Mouse (Mus musculus) spleen, adult 18-20 months (tissue): ENCODE measurements around the gene Gzme.
"Not testable (repeated sequence)": the region's sequence is repeated elsewhere in the genome, so short reads cannot be mapped to it uniquely, and the experiment has no call there.

Experiments used
- DNase-seq, 2 experiments: peaks; one replicate each; pipeline ENCODE4 v3.0.0; 2022; ENCODE audit warnings: mixed read lengths in 2 of 2

Gene Gzme

GRCm38 (mm10) chr14:56120525-56120924 lies at the start of gene Gzme:
Gene Gzme, minus strand, starts transcription at chr14:56120625.
- no peak for DNase-seq

DNA sequence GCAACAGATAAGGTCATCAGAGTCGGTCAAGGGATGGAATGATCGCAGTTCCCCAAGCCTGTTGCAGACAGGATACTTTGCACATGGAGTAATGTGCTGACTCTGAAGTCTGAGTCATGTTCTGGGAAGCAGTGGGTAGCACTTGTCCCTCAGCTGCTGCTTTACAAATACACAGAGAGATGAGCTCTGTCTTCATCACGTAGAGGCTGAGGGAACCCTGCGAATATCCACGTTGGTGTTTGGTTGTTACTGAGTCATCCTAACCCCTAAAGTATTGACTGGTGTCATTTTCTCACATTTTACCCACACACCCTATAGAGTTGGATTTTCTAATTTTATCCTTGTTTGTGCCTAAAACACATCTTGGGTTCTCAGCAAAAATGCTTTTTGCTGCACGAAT lies 47.6 kb upstream of the Gzme start:
- no peak for DNase-seq

GRCm38 (mm10) chr14:56162109-56162508 lies 41.7 kb upstream of the Gzme start:
- no peak for DNase-seq

DNA sequence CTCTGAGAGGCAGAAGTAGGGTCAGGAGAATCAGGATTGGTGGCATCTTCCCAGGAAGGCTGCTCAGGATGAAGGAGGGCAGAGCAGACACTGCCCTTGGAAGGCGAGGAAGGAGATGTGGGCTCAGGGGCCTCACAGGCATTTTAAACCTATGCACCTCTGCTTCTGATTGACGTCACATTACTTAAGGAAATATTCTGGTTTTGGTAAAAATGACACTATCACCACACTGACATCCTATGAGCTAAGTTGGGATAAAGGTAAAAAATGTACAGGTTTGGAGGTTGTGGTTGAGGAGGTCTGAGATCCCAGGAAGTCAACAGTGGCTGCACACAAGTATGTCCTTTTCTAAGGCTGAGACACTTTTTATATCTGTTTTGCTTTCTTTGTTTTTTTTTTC lies 39.1 kb upstream of the Gzme start, which contains the start of gene Gzmg:
Gzmg (minus strand) TSS at position 101 of the 400 bp plus-strand sequence.
- not testable (repeated sequence) for DNase-seq

DNA sequence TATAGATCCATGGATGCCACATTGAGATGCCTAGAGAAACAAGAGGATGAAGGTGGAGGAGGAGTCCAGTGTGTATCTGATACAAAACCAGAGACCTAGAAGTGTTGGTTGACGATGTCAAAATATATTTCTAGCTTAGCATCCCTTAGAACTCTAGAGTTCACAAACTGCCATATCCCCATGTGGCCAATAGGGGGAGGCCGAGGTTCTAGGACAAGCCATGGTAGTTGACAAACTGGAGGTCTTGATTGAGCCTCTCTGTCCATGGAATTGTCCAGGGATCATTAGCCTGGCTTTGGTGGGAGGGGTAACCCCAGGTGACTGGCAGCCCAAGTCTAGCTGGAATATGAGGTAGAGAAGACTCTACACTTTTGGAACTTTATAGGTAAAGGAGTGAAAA lies 34.9 kb upstream of the Gzme start:
- peak in 1 of 2 experiments; percentile 5 for DNase-seq

- not testable (repeated sequence) for DNase-seq
Measured at GRCm38 (mm10) chr14:56133675-56134074, 13.2 kb upstream of the Gzme start.

DNA sequence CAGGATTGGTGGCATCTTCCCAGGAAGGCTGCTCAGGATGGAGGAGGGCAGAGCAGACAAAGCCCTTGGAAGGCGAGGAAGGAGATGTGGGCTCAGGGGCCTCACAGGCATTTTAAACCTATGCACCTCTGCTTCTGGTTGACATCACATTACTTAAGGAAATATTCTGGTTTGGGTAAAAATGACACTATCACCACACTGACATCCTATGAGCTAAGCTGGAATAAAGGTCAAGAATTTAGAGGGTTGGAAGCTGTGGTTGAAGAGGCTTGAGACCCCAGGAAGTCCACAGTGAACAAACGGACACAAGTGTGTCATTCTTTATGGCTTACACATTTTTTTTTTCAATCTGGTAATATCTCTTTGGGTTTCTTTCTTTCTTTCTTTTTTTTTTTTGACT lies 12.1 kb upstream of the Gzme start, which contains the start of gene Gzmd:
Gzmd (minus strand) TSS at position 101 of the 400 bp plus-strand sequence.
- not testable (repeated sequence) for DNase-seq

- no peak for DNase-seq
Measured at GRCm38 (mm10) chr14:56128341-56128740, 7.9 kb upstream of the Gzme start.

DNA sequence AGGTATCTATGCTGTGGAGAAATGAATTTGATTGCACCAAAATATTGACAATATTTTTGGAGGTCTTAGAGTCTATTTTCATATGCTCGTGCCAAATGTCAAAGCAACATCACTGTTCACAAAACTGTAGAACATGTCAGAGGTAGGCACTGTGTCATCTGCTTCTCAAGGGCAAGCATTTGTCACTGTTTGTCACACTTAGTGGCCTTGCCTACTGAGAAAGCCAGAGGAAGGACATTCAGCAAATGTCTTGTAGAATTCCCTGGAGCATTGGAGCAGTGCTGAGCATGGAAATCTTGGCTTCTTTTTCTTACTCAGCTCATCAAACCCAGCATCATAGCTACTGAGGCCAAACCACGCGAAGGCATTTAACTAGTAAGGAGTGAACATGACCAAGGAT lies 3.1 kb upstream of the Gzme start:
- no peak for DNase-seq

- DNase-seq: not testable (repeated sequence)
Measured at GRCm38 (mm10) chr14:56115531-56116310, 4.7 kb downstream of the Gzme start.

- no peak for DNase-seq
Measured at GRCm38 (mm10) chr14:56105447-56106180, 14.8 kb downstream of the Gzme start.

GRCm38 (mm10) chr14:56105016-56105415 lies 15.4 kb downstream of the Gzme start:
- DNase-seq: no peak

GRCm38 (mm10) chr14:56103452-56103851 lies 17.0 kb downstream of the Gzme start:
- no peak for DNase-seq

- no peak for DNase-seq
Measured at GRCm38 (mm10) chr14:56102386-56102785, 18.0 kb downstream of the Gzme start, which contains the start of gene Ctsg. Gene Ctsg, minus strand, starts transcription at chr14:56102574.

DNA sequence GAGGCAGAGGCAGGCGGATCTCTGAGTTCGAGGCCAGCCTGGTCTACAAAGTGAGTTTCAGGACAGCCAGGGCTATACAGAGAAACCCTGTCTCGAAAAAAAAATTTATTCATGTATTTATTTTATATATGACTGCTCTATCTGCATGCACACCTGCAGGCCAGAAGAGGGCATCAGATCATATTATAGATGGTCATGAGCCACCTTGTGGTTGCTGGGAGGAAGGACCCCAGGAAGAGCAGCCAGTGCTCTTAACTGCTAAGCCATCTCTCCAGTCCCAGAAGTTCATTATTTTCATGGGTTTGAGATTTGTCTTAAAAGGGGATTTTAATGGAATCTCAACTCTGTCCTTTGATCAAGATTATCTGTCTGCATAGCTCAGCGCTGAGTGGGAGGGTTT lies 21.5 kb downstream of the Gzme start:
- DNase-seq: no peak

GRCm38 (mm10) chr14:56097597-56097996 lies 22.8 kb downstream of the Gzme start:
- DNase-seq: no peak

DNA sequence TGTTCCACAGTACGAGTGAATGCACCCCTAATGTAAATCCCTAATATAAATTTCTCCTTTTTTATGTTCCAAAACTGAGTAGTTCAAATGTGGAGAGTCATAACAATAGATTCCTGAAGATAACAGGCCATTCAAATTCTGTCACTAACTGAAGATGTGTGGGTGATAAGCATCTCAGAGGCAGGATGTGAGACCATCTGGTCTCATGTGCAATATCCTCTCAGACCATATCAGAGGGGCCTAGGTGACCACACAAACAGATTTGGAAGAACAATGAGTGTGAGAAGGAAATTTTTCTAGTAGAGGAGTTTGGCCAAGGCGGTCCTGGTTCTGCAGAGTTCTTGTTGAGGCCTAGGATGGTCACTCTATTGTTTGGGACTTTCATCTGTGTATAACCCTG lies 27.1 kb downstream of the Gzme start:
- no peak for DNase-seq

DNA sequence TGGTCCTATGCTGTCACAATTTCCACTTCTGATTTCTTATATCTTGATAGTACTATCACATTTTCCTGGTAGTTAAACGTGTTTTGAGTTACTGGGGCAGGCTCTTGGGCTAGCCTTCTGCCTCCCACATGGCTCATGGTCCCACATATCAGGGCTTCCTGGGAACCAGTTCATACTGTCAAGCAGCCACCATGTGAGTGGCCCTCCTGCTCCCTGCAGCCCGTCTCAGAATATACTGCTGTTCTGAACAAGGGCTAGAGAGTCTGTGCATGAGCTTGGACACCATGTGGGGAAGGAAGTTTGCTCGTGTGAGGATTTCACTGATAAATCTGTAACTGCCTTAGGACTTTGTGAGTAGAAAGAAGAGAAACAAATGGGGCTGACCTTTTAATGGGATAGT lies 33.7 kb downstream of the Gzme start:
- DNase-seq: no peak

- DNase-seq: no peak
Measured at GRCm38 (mm10) chr14:56085167-56085566, 35.3 kb downstream of the Gzme start, which contains the start of gene Mcpt8. Gene Mcpt8, minus strand, starts transcription at chr14:56085273.

DNA sequence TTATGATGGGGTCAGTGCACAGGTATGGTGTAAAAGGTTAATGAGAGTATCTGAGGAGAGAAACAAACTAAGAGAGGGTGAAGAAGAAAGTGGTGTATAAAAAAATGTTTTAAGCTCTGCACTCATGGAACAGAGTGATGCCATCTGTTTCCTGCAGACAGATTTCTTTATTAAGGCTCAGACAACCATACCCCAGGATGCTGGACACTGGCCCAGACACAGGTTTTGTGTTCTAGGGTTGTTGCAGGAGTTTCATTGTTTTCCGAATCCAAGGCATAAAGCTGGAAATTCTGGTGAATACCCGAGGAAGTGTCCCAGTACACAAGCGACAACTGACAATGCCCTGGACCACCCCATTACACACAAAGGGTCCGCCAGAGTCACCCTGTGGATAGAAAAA lies 38.4 kb downstream of the Gzme start:
- no peak for DNase-seq
